Comparison of ENCODE assay signal across 26 mouse cellular contexts in genomic region chr8:120017349-120017748, GRCm38 (mm10).
"Had no signal": no experiment of that assay in that cellular context is flagged by ENCODE, and none has a peak within 500 bp of the region (broad histone marks: within the 10 kb centered on the region; RNA-seq: fewer than 3 reads in every experiment).

No protein-coding gene starts in this region.

- H3K27ac ChIP-seq: heart, embryonic 10.5 days; heart, embryonic 13.5 days; heart, embryonic 15.5 days; hindbrain, embryonic 12.5 days; hindbrain, embryonic 13.5 days; hindbrain, embryonic 14.5 days; hindbrain, embryonic 15.5 days; hindbrain, postnatal 0 days; intestine, embryonic 15.5 days; kidney, embryonic 15.5 days; layer of hippocampus, adult 2 months had no signal

- H3K4me2 ChIP-seq: heart, embryonic 11.5 days; heart, embryonic 12.5 days; heart, embryonic 13.5 days; heart, embryonic 15.5 days; hindbrain, embryonic 12.5 days; hindbrain, embryonic 13.5 days; hindbrain, embryonic 14.5 days; hindbrain, embryonic 15.5 days; intestine, embryonic 15.5 days; kidney, embryonic 15.5 days had no signal

- ATAC-seq: hindbrain, embryonic 16.5 days; hindbrain, postnatal 0 days; inflammation-experienced regulatory T-cells, adult 6 months; intestine, embryonic 15.5 days; intestine, embryonic 16.5 days; intestine, postnatal 0 days had no signal

- H3K9ac ChIP-seq: heart, embryonic 12.5 days; heart, embryonic 13.5 days; heart, embryonic 15.5 days; hindbrain, embryonic 12.5 days; hindbrain, embryonic 13.5 days; hindbrain, embryonic 14.5 days; hindbrain, embryonic 15.5 days; intestine, embryonic 15.5 days; kidney, embryonic 15.5 days had no signal

- DNase-seq: heart, postnatal 10 days; heart, postnatal 14 days; heart, postnatal 36 days; heart, postnatal 4 days; kidney, postnatal 10 days; kidney, postnatal 14 days; layer of hippocampus, adult 9-11 months; layer of hippocampus, postnatal 36 days had no signal

- H3K4me1 ChIP-seq: hindbrain, embryonic 15.5 days had no signal

- H3K4me3 ChIP-seq: heart, embryonic 10.5 days; heart, embryonic 12.5 days; heart, embryonic 13.5 days; heart, embryonic 15.5 days; hindbrain, embryonic 10.5 days; hindbrain, embryonic 12.5 days; hindbrain, embryonic 13.5 days; hindbrain, embryonic 15.5 days; intestine, embryonic 15.5 days; kidney, embryonic 15.5 days; layer of hippocampus, adult 2 months had no signal

- H3K27me3 ChIP-seq: hindbrain, embryonic 15.5 days; intestine, embryonic 15.5 days had no signal

- H3K36me3 ChIP-seq: heart, embryonic 10.5 days; heart, embryonic 13.5 days; heart, embryonic 15.5 days; hindbrain, embryonic 10.5 days; hindbrain, embryonic 12.5 days; hindbrain, embryonic 13.5 days; hindbrain, embryonic 15.5 days; intestine, embryonic 15.5 days; kidney, embryonic 15.5 days had no signal

- H3K9me3 ChIP-seq: heart, embryonic 10.5 days; heart, embryonic 13.5 days; heart, embryonic 15.5 days; hindbrain, embryonic 10.5 days; hindbrain, embryonic 12.5 days; hindbrain, embryonic 13.5 days; hindbrain, embryonic 15.5 days; intestine, embryonic 15.5 days; kidney, embryonic 15.5 days had no signal
